Mouse (Mus musculus): ENCODE measurements around the gene Metap1d. TPM values are rescaled to one million over a fixed set of nuclear protein-coding genes. Genes with fewer than 3 reads are reported as not detected.

Metap1d gene
- total and polyA plus RNA-seq, 3 experiments: 19.5 to 28.5 TPM; not detected in 1

DNA sequence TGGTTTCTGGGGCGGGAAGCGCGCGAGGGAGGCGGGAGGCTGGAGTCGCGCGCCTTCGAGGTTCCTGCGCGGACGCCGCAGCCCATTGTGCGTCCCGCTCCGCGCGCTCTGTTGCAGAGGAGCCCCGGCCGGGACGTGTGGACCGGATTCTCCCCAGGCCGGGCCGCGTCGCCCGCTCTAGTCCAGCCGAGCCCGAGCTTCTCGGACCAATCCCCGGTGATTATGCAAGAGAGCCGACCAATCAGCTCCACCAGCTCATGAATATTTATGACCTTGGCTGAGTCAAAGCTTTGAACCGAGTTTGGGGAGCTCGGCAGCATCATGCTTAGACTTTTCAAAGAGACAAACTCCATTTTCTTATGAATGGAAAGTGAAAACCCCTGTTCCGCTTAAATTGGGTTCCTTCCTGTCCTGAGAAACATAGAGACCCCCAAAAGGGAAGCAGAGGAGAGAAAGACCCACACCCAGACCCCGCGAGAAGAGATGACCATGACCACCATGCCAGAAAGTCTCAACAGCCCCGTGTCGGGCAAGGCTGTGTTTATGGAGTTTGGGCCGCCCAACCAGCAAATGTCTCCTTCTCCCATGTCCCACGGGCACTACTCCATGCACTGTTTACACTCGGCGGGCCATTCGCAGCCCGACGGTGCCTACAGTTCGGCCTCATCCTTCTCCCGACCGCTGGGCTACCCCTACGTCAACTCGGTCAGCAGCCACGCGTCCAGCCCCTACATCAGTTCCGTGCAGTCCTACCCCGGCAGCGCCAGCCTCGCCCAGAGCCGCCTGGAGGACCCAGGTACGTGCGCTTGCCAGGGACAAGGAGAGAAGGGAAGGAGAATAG, 76.7 kb downstream of the Metap1d start:
- DNase-seq (ENCODE audit: low read depth, low spot score): peak; percentile 97
- no peaks in the 10 kb centered on the region for H3K9me3 ChIP-seq (replicated peaks; ENCODE audit: insufficient read depth, low read length)
- TF ChIP-seq CHD2 (IDR thresholded peaks at IDR 0.05; ENCODE audit: low read length) (no peak; the same call in 1 of the 2 replicates), KAT2A (conservative IDR thresholded peaks at IDR 0.05; ENCODE audit: low read depth, low read length) (no peak), NRF1 (IDR thresholded peaks at IDR 0.05; ENCODE audit: insufficient read depth, low read depth, low read length, poor library complexity, severe bottlenecking) (peak; percentile 25; the same call in 1 of the 2 replicates), MYB (IDR thresholded peaks at IDR 0.05; ENCODE audit: low read depth, low read length) (no peak), NELFE (IDR thresholded peaks at IDR 0.05; ENCODE audit: low read depth, low read length) (peak; percentile 80), TBP (IDR thresholded peaks at IDR 0.05; ENCODE audit: low read depth, low read length) (peak; percentile 89), POLR2AphosphoS5 (IDR thresholded peaks at IDR 0.05; ENCODE audit: borderline replicate concordance, low read depth, low read length) (peak; percentile 54; the same call in 1 of the 2 replicates), EP300 (IDR thresholded peaks at IDR 0.05; ENCODE audit: low read depth in 1 of 2, low read length in 2 of 2) (no peak), ETS1 (IDR thresholded peaks at IDR 0.05; ENCODE audit: low read depth, low read length) (0 out of 2 replicates have a peak, but pooled peaks have one; percentile 12), BHLHE40 (IDR thresholded peaks at IDR 0.05; ENCODE audit: borderline replicate concordance, low read depth, low read length) (no peak), CHD1 (IDR thresholded peaks at IDR 0.05; ENCODE audit: low read depth, low read length) (peak; percentile 84; the same call in 1 of the 2 replicates), UBTF (IDR thresholded peaks at IDR 0.05; ENCODE audit: borderline replicate concordance, insufficient read depth, low read depth, low read length) (0 out of 2 replicates have a peak, but pooled peaks have one; percentile 49), MAX (IDR thresholded peaks at IDR 0.05; ENCODE audit: low read length) (peak; percentile 49), MXI1 (IDR thresholded peaks at IDR 0.05; ENCODE audit: low read depth, low read length) (peak; percentile 64), SIN3A (IDR thresholded peaks at IDR 0.05; ENCODE audit: low read length) (peak; percentile 28), ZMIZ1 (IDR thresholded peaks at IDR 0.05; ENCODE audit: low read depth, low read length) (peak; percentile 93), TCF12 (IDR thresholded peaks at IDR 0.05; ENCODE audit: low read depth, low read length) (peak; percentile 41; the same call in 1 of the 2 replicates), HCFC1 (IDR thresholded peaks at IDR 0.05; ENCODE audit: low read depth, low read length) (peak; percentile 66), E2F4 (IDR thresholded peaks at IDR 0.05; ENCODE audit: borderline replicate concordance, low read depth, low read length) (peak; percentile 49; the same call in 1 of the 2 replicates), GABPA (IDR thresholded peaks at IDR 0.05; ENCODE audit: low read depth, low read length) (no peak), USF2 (IDR thresholded peaks at IDR 0.05; ENCODE audit: borderline replicate concordance in 1 of 2, insufficient read depth in 1 of 2, low read depth in 1 of 2, low read length in 2 of 2) (no peak), POLR2AphosphoS2 (IDR thresholded peaks at IDR 0.05; ENCODE audit: low read length) (peak; percentile 96; the same call in 1 of the 2 replicates), TAL1 (IDR thresholded peaks at IDR 0.05; ENCODE audit: low read length) (no peak), POLR2A (IDR thresholded peaks at IDR 0.05; ENCODE audit: control insufficient read depth in 1 of 2, insufficient read depth in 1 of 2, low read depth in 1 of 2, low read length in 2 of 2, poor library complexity in 1 of 2) (peak; percentile 54 to 87; a peak in 3 of 4 replicates), RCOR1 (IDR thresholded peaks at IDR 0.05; ENCODE audit: low read depth, low read length) (no peak), SMC3 (IDR thresholded peaks at IDR 0.05; ENCODE audit: low read depth, low read length) (no peak), CTCF (IDR thresholded peaks at IDR 0.05 in 2 of 3, conservative IDR thresholded peaks at IDR 0.05 in 1 of 3; ENCODE audit: control insufficient read depth in 1 of 3, insufficient read depth in 1 of 3, low read depth in 2 of 3, low read length in 3 of 3, poor library complexity in 1 of 3, severe bottlenecking in 1 of 3) (no peak), MAZ (IDR thresholded peaks at IDR 0.05; ENCODE audit: low read depth, low read length) (peak; percentile 23; the same call in 1 of the 2 replicates), MYC (IDR thresholded peaks at IDR 0.05; ENCODE audit: low read depth, low read length) (peak; percentile 69; the same call in 1 of the 2 replicates)
- peaks cover 3% of the 10 kb centered on the region in 2 experiments; a peak in 2 of 4 replicates for H3K4me1 ChIP-seq (ENCODE audit: control insufficient read depth in 1 of 2, insufficient read depth in 2 of 2, low read length in 2 of 2)
- H3K36me3 ChIP-seq (ENCODE audit: control insufficient read depth in 1 of 2, insufficient read depth in 2 of 2, low read length in 2 of 2): peaks cover 0 to 7% of the 10 kb centered on the region in 2 experiments; a peak in 2 of 4 replicates
- H3K4me3 ChIP-seq (ENCODE audit: control insufficient read depth in 1 of 2, insufficient read depth in 1 of 2, low read depth in 2 of 2, low read length in 2 of 2): peak overlapping the region; percentile 87 to 93
- H3K79me2 ChIP-seq (ENCODE audit: control insufficient read depth, insufficient read depth, low read length, poor library complexity): peaks cover 6% of the 10 kb centered on the region; the same call in 1 of the 2 replicates
- peak overlapping the region; percentile 85 for H3K27ac ChIP-seq (ENCODE audit: control insufficient read depth, low read depth, low read length)
- H3K9ac ChIP-seq (ENCODE audit: control insufficient read depth, low read depth, low read length, poor library complexity, severe bottlenecking): peak overlapping the region; percentile 90
- H3K27me3 ChIP-seq (ENCODE audit: control insufficient read depth in 1 of 2, insufficient read depth in 2 of 2, low read length in 2 of 2): no peaks in the 10 kb centered on the region

Data from MEL (cell line).